Mouse (Mus musculus): ENCODE data around the gene Fcrl5.
"Not testable (repeated sequence)": the region's sequence is repeated elsewhere in the genome, so short reads cannot be mapped to it uniquely, and the experiment has no call there.

GRCm38 (mm10) chr3:87478596-87478995 lies 43.0 kb downstream of the Fcrl5 start:
- not testable (repeated sequence) for TF ChIP-seq CTCF (IDR thresholded peaks at IDR 0.05; ENCODE audit: low read depth); EP300 (optimal IDR thresholded peaks at IDR 0.05)

Data from stomach, postnatal 0 days (tissue).